Mouse (Mus musculus) forebrain, embryonic 15.5 days (tissue): ENCODE results near the gene Auts2. TPM values are rescaled to one million over a fixed set of nuclear protein-coding genes. Genes with fewer than 3 reads are reported as not detected.

ENCODE experiments used
- ATAC-seq: fragments of 200-750 bp; cut with Nextera tagmentation; replicated peaks from 2 replicates; pipeline ENCODE4 v1.8.0; 2017; ENCODE audit warnings: mild to moderate bottlenecking, moderate TSS enrichment, moderate library complexity
- H3K27ac ChIP-seq: fragments of 300-500 bp; sonication (generic); replicated peaks from 2 replicates; pipeline ENCODE4 v1.5.1; 2015; ENCODE audit warnings: mild to moderate bottlenecking, inconsistent platforms
- H3K27me3 ChIP-seq: fragments of 300-500 bp; sonication (generic); 2 replicates; pipeline ENCODE4 v1.6.1; 2015; ENCODE audit warnings: inconsistent platforms
- H3K36me3 ChIP-seq: fragments of 300-500 bp; sonication (generic); 2 replicates; pipeline ENCODE4 v1.6.1; 2015; ENCODE audit warnings: mild to moderate bottlenecking, inconsistent platforms
- H3K4me1 ChIP-seq: fragments of 300-500 bp; sonication (generic); 2 replicates; pipeline ENCODE4 v1.6.1; 2015; ENCODE audit warnings: inconsistent platforms
- H3K4me2 ChIP-seq: fragments of 300-500 bp; sonication (generic); replicated peaks from 2 replicates; pipeline ENCODE4 v1.6.1; 2015; ENCODE audit warnings: mild to moderate bottlenecking, inconsistent platforms
- H3K4me3 ChIP-seq: fragments of 300-500 bp; sonication (generic); 2 replicates; pipeline ENCODE4 v1.5.1; 2015; ENCODE audit warnings: mild to moderate bottlenecking, inconsistent platforms
- H3K9ac ChIP-seq: fragments of 300-500 bp; sonication (generic); replicated peaks from 2 replicates; pipeline ENCODE4 v1.6.1; 2015; ENCODE audit warnings: mild to moderate bottlenecking, inconsistent platforms
- H3K9me3 ChIP-seq: fragments of 300-500 bp; sonication (generic); 2 replicates; pipeline ENCODE4 v1.6.1; 2016; ENCODE audit warnings: inconsistent platforms
- WGBS: fragments of 180-500 bp; shearing (Covaris S2); methylation state at CpG from one replicate; pipeline ENCODE4 v1.1.7; 2015; ENCODE audit warnings: mixed read lengths; 5-methylcytosine and 5-hydroxymethylcytosine counted together
- polyA plus RNA-seq: library from polyadenylated mRNA; unstranded; fragments of >200 nt; fragmentation: Nextera tagmentation; extraction: Ambion mirVana; gene quantifications from 2 replicates; pipeline ENCODE4 v1.2.1, GENCODE M21; 2015

Auts2 gene
- polyA plus RNA-seq, 1 experiment from 2014 or later: 94.3 TPM

- 96% methylated on average over 10 of the region's 10 CpGs for WGBS
- no peaks in the 10 kb centered on the region for H3K9me3 ChIP-seq
- H3K36me3 ChIP-seq: no peaks in the 10 kb centered on the region
- no peak overlapping the region for H3K4me3 ChIP-seq
- no peak for ATAC-seq
- no peaks in the 10 kb centered on the region for H3K27me3 ChIP-seq
- no peak overlapping the region for H3K9ac ChIP-seq
- peaks cover 37% of the 10 kb centered on the region for H3K4me1 ChIP-seq
- no peak overlapping the region for H3K27ac ChIP-seq
- no peak overlapping the region for H3K4me2 ChIP-seq
Measured at GRCm38 (mm10) chr5:131593261-131593660, 949.9 kb downstream of the Auts2 start.

GRCm38 (mm10) chr5:131589948-131590467 is 953.1 kb downstream of the Auts2 start:
- Histone ChIP-seq H3K4me1 (peaks cover 31% of the 10 kb centered on the region), H3K4me3 (no peak overlapping the region), H3K9me3 (no peaks in the 10 kb centered on the region), H3K27ac (no peak overlapping the region), H3K27me3 (no peaks in the 10 kb centered on the region), H3K36me3 (no peaks in the 10 kb centered on the region), H3K9ac (no peak overlapping the region), H3K4me2 (no peak overlapping the region)
- ATAC-seq: no peak
- 86% methylated on average over 6 of the region's 6 CpGs for WGBS

GRCm38 (mm10) chr5:131586332-131586700 is 956.8 kb downstream of the Auts2 start:
- Histone ChIP-seq H3K4me3 (no peak overlapping the region), H3K9ac (no peak overlapping the region), H3K36me3 (no peaks in the 10 kb centered on the region), H3K27me3 (no peaks in the 10 kb centered on the region), H3K27ac (peak overlapping the region; percentile 84), H3K4me2 (peak overlapping the region; percentile 28), H3K4me1 (peaks cover 37% of the 10 kb centered on the region), H3K9me3 (no peaks in the 10 kb centered on the region)
- 43% methylated on average over 5 of the region's 5 CpGs for WGBS
- no peak; the same call in 1 of the 2 replicates for ATAC-seq

- peaks cover 42% of the 10 kb centered on the region for H3K4me1 ChIP-seq
- H3K4me2 ChIP-seq: peak overlapping the region; percentile 28
- H3K9ac ChIP-seq: peak overlapping the region; percentile 42
- no peaks in the 10 kb centered on the region for H3K9me3 ChIP-seq
- peak overlapping the region; percentile 84 for H3K27ac ChIP-seq
- H3K36me3 ChIP-seq: no peaks in the 10 kb centered on the region
- no peaks in the 10 kb centered on the region for H3K27me3 ChIP-seq
- WGBS: 5% methylated on average over 26 of the region's 26 CpGs
- ATAC-seq: peak; percentile 84
- 0 out of 2 replicates have a peak overlapping the region, but pooled peaks have one; percentile 3 for H3K4me3 ChIP-seq
Measured at GRCm38 (mm10) chr5:131585684-131586331, 957.3 kb downstream of the Auts2 start.

- no peak for ATAC-seq
- H3K36me3 ChIP-seq: no peaks in the 10 kb centered on the region
- no peaks in the 10 kb centered on the region for H3K27me3 ChIP-seq
- H3K4me2 ChIP-seq: no peak overlapping the region
- H3K4me3 ChIP-seq: no peak overlapping the region
- H3K9ac ChIP-seq: no peak overlapping the region
- H3K27ac ChIP-seq: peak overlapping the region; percentile 84
- H3K9me3 ChIP-seq: no peaks in the 10 kb centered on the region
- peaks cover 43% of the 10 kb centered on the region for H3K4me1 ChIP-seq
- 47% methylated on average over 12 of the region's 12 CpGs for WGBS
Measured at GRCm38 (mm10) chr5:131584260-131585135, 958.6 kb downstream of the Auts2 start.

GRCm38 (mm10) chr5:131581110-131582050 is 961.8 kb downstream of the Auts2 start:
- no peak overlapping the region for H3K4me3 ChIP-seq
- H3K9me3 ChIP-seq: no peaks in the 10 kb centered on the region
- H3K36me3 ChIP-seq: no peaks in the 10 kb centered on the region
- H3K27me3 ChIP-seq: no peaks in the 10 kb centered on the region
- no peak for ATAC-seq
- peaks cover 36% of the 10 kb centered on the region for H3K4me1 ChIP-seq
- H3K9ac ChIP-seq: peak overlapping the region; percentile 13; the same call in 1 of the 2 replicates
- no peak overlapping the region; the same call in 1 of the 2 replicates for H3K4me2 ChIP-seq
- peak overlapping the region; percentile 38 for H3K27ac ChIP-seq
- 37% methylated on average over 23 of the region's 23 CpGs for WGBS

- Histone ChIP-seq H3K9ac (no peak overlapping the region), H3K27ac (no peak overlapping the region), H3K4me2 (no peak overlapping the region), H3K27me3 (no peaks in the 10 kb centered on the region), H3K4me1 (peaks cover 38% of the 10 kb centered on the region), H3K4me3 (no peak overlapping the region), H3K36me3 (no peaks in the 10 kb centered on the region), H3K9me3 (no peaks in the 10 kb centered on the region)
- WGBS: 90% methylated on average over 9 of the region's 9 CpGs
- no peak for ATAC-seq
Measured at GRCm38 (mm10) chr5:131578737-131579136, 964.4 kb downstream of the Auts2 start.

GRCm38 (mm10) chr5:131575733-131576265 is 967.3 kb downstream of the Auts2 start:
- no peak; the same call in 1 of the 2 replicates for ATAC-seq
- no peak overlapping the region for H3K9ac ChIP-seq
- H3K27ac ChIP-seq: peak overlapping the region; percentile 69
- H3K36me3 ChIP-seq: no peaks in the 10 kb centered on the region
- no peaks in the 10 kb centered on the region for H3K9me3 ChIP-seq
- H3K27me3 ChIP-seq: no peaks in the 10 kb centered on the region
- WGBS: 43% methylated on average over 11 of the region's 11 CpGs
- peaks cover 32% of the 10 kb centered on the region for H3K4me1 ChIP-seq
- no peak overlapping the region for H3K4me3 ChIP-seq
- no peak overlapping the region for H3K4me2 ChIP-seq

- Histone ChIP-seq H3K4me3 (no peak overlapping the region), H3K9me3 (no peaks in the 10 kb centered on the region), H3K36me3 (no peaks in the 10 kb centered on the region), H3K4me2 (no peak overlapping the region; the same call in 1 of the 2 replicates), H3K4me1 (peaks cover 32% of the 10 kb centered on the region), H3K27me3 (no peaks in the 10 kb centered on the region), H3K27ac (peak overlapping the region; percentile 69), H3K9ac (no peak overlapping the region)
- peak; percentile 73 for ATAC-seq
- WGBS: 2% methylated on average over 5 of the region's 5 CpGs
Measured at GRCm38 (mm10) chr5:131575086-131575514, 968.0 kb downstream of the Auts2 start.

GRCm38 (mm10) chr5:131574469-131575085 is 968.6 kb downstream of the Auts2 start:
- no peak overlapping the region for H3K4me3 ChIP-seq
- H3K4me1 ChIP-seq: peaks cover 32% of the 10 kb centered on the region
- no peak overlapping the region; the same call in 1 of the 2 replicates for H3K4me2 ChIP-seq
- peak overlapping the region; percentile 69 for H3K27ac ChIP-seq
- WGBS: 16% methylated on average over 16 of the region's 16 CpGs
- H3K9me3 ChIP-seq: no peaks in the 10 kb centered on the region
- H3K27me3 ChIP-seq: no peaks in the 10 kb centered on the region
- ATAC-seq: peak; percentile 67
- no peaks in the 10 kb centered on the region for H3K36me3 ChIP-seq
- H3K9ac ChIP-seq: no peak overlapping the region
